Mouse (Mus musculus): ENCODE results near the gene Cntnap2.
"Not testable (repeated sequence)": the region's sequence is repeated elsewhere in the genome, so short reads cannot be mapped to it uniquely, and the experiment has no call there.

Gene Cntnap2

GRCm38 (mm10) chr6:47182756-47183155 is 2123.6 kb downstream of the Cntnap2 start:
- no peak for DNase-seq

GRCm38 (mm10) chr6:47183850-47184249 is 2124.7 kb downstream of the Cntnap2 start:
- not testable (repeated sequence) for DNase-seq

- peak; percentile 36 for DNase-seq
Observed at GRCm38 (mm10) chr6:47188193-47188592, 2129.0 kb downstream of the Cntnap2 start.

- DNase-seq, result not testable (repeated sequence)
Observed at GRCm38 (mm10) chr6:47188596-47188995, 2129.4 kb downstream of the Cntnap2 start.

GRCm38 (mm10) chr6:47190282-47190681 is 2131.1 kb downstream of the Cntnap2 start:
- DNase-seq, result no peak

- peak; percentile 69 for DNase-seq
Observed at GRCm38 (mm10) chr6:47191277-47191800, 2132.2 kb downstream of the Cntnap2 start.

- DNase-seq, result no peak
Observed at GRCm38 (mm10) chr6:47191940-47192339, 2132.8 kb downstream of the Cntnap2 start.

GRCm38 (mm10) chr6:47192478-47192877 is 2133.3 kb downstream of the Cntnap2 start:
- DNase-seq, result no peak

GRCm38 (mm10) chr6:47197570-47197969 is 2138.4 kb downstream of the Cntnap2 start:
- DNase-seq, result no peak

GRCm38 (mm10) chr6:47200671-47201070 is 2141.5 kb downstream of the Cntnap2 start:
- DNase-seq, result no peak

GRCm38 (mm10) chr6:47208031-47208430 is 2148.9 kb downstream of the Cntnap2 start:
- no peak for DNase-seq

GRCm38 (mm10) chr6:47214731-47215130 is 2155.6 kb downstream of the Cntnap2 start:
- no peak for DNase-seq

- not testable (repeated sequence) for DNase-seq
Observed at GRCm38 (mm10) chr6:47223578-47223977, 2164.4 kb downstream of the Cntnap2 start.

- not testable (repeated sequence) for DNase-seq
Observed at GRCm38 (mm10) chr6:47225391-47225790, 2166.2 kb downstream of the Cntnap2 start.

- no peak for DNase-seq
Observed at GRCm38 (mm10) chr6:47227601-47228000, 2168.4 kb downstream of the Cntnap2 start.

- no peak for DNase-seq
Observed at GRCm38 (mm10) chr6:47228676-47229317, 2169.6 kb downstream of the Cntnap2 start.

GRCm38 (mm10) chr6:47231513-47231912 is 2172.4 kb downstream of the Cntnap2 start:
- no peak for DNase-seq

GRCm38 (mm10) chr6:47239376-47239921 is 2180.3 kb downstream of the Cntnap2 start:
- DNase-seq, result no peak

- no peak for DNase-seq
Observed at GRCm38 (mm10) chr6:47241379-47241778, 2182.2 kb downstream of the Cntnap2 start.

GRCm38 (mm10) chr6:47243863-47244606 is 2184.9 kb downstream of the Cntnap2 start:
- DNase-seq, result peak; percentile 51

- no peak for DNase-seq
Observed at GRCm38 (mm10) chr6:47244642-47245041, 2185.5 kb downstream of the Cntnap2 start.

GRCm38 (mm10) chr6:47255270-47255669 is 2196.1 kb downstream of the Cntnap2 start:
- no peak for DNase-seq

GRCm38 (mm10) chr6:47256227-47256887 is 2197.2 kb downstream of the Cntnap2 start:
- DNase-seq, result no peak
